Mouse (Mus musculus) 3T3-L1 (cell line): ENCODE measurements around the gene Cyp2w1.
A peak's percentile ranks its signal among the peaks of the same experiment; 100 is the strongest.

Experiments used
- DNase-seq: peaks from one replicate; pipeline ENCODE4 v3.0.0-alpha.2; 2015; ENCODE audit warnings: low read depth, low spot score

Gene Cyp2w1

DNA sequence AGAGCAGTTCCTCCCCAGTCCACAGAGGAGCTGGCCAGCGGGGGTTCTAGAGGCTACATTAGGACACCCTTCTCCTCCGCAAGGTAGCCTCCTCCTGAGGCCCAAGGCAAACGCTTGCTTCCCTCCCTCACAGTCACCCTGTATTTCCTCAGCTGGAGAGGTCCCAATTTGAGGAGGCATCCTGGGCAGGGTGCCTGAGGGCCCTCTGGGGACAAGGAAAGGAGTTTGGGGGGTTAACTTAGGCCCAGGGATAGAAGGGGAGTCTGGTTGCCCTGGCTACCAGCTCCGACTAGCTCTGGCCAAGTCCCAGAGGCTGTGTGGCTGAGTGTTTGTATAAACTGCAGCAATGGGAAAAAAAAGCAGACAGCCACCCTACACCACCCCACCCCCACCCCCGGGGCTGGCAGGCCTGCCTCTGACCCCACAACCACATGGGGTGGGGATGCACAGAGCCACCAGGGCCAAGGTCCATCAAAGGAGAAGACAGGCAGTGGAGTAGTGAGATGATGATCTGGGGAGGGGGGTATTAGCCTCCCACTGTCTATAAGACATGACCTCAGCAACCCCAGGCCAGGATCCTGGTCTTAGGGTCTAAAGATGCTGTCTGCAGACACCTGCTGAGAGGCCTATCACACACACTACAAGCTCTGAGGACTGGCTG is 12.6 kb downstream of the Cyp2w1 start:
- no peak for DNase-seq

DNA sequence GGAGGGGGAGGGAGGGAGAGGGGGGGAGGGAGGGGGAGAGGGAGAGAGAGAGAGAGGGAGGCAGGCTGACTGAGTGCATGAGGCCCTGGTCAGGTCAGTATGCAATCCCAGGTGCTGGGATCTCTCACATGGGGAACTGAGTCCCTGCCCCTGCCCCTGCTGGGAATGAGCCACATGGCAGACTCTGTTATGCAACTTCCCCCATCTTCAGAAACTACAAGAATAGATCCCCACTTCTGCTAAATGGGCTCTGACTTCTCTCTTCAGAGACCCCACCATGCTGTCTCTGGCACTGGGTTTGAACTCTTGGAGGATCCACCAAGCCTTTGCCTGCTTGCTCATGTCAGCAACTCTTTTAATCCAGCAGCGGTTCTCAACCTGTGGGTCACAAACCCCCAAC is 13.4 kb downstream of the Cyp2w1 start:
- no peak for DNase-seq

DNA sequence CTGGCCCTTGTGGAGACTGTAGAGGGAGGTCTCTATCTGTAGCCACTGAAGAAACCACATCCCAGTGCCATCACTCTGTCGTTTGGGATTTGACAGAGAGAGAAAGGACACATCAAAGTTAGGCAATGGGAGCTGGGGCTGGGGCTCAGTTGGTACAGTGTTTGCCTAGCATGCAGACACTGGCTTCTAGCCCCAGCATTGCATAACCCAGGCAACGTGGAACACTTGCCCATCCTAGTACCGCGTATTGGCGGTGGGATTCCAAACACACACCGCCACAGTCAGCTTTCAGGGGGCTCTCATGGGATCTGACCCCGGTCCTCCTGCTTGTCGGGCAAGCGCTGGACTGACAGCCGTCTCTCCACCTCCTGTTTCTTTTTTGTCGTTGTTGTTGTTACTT is 14.1 kb downstream of the Cyp2w1 start:
- DNase-seq: no peak

DNA sequence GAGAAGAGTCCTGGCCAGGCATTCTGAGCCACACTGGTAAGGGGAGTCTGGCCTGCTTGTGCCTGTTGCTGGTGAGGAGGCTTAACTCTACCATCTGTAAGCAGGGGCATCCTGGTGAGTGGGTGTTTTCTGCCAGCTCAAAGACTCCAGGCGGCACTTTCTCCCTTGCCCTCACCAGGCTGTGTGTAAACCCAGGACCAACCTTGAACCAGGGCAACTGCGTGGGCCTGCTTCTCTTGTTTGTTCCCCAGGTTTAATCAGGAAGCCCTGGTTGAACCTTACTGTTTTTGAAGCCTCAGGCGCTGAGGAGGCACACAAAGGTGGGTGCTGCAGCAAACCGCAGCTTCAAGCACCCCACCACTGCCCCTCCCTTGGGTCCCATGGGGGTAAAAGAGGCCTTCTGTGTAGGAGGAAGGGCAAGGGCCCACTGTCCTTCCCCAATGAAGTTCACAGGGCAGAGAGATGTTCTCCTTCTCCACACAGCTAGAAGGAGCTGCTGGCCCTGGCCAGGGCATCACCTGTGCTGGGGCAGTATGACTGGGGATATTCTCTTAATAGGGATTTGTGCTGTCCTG is 15.6 kb downstream of the Cyp2w1 start:
- DNase-seq: no peak

DNA sequence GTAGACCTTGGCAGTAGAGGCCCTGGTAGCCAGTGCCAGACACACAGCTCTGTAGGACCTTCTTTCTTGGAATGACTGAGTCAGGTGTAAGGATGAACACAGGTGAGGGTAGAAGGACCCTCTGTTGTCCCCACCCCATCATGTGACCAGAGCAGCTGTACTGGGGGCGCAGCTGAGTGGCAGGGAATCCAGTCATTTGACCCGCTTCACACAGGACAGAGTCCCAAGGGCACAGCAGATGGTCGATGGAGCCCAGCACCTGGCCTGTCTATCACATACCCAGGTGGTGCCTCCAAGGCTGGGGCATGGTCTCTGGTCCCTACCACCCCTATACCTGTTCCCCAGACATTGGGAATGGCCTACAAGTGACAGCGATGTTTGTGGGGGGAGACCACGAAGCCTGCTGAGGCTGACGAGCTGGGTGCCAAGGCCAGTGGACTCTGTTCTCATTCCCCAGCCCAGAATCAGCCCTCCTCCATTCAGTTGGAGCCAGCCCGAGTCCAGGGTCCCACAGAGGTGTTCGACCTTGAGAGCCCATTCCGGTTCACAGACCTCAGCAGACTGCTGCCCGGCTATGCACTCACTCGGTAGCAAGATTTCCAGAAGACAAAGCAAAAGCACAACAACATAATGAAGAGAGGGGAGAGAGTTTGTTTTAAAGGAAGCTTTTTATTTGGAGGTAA is 16.4 kb downstream of the Cyp2w1 start:
- no peak for DNase-seq

DNA sequence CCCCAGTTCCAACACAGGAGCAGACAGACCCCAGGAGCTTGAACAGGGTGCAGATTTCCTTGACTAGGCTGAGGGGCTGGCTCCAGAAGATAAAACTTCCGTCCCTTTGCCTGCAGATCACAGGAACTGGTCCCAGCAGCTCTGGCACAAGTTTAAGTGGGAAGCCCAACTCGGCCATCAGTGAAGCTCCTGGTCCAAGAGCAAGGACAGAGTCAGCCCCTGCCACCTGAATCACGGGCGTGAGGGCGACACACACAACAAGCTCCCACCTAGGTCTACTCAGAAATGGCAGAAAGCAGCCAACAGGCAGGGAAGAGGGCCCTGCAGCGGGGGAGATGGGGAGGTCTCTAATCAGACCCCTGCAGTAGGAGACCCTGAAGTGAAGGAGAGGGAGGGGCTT is 17.9 kb downstream of the Cyp2w1 start:
- no peak for DNase-seq

DNA sequence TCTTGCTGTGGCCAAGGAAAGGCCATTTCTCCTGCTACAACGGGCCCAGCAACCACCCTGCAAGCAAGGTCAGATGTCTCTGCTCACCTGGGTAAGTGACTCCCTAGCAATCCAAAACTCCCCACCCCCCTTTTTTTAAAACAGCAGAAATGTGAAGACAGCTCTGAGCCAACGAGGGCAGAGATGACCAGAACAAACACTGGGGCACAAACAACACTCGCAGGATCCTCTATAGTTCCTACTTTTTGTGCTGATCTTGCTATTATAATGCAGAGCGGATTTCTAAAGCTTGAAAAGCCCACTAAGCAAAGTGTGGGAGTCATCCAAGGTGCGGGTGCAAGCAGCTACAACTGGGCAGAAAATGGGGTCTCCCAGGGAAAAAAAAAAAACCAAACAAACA is 18.7 kb downstream of the Cyp2w1 start:
- no peak for DNase-seq

DNA sequence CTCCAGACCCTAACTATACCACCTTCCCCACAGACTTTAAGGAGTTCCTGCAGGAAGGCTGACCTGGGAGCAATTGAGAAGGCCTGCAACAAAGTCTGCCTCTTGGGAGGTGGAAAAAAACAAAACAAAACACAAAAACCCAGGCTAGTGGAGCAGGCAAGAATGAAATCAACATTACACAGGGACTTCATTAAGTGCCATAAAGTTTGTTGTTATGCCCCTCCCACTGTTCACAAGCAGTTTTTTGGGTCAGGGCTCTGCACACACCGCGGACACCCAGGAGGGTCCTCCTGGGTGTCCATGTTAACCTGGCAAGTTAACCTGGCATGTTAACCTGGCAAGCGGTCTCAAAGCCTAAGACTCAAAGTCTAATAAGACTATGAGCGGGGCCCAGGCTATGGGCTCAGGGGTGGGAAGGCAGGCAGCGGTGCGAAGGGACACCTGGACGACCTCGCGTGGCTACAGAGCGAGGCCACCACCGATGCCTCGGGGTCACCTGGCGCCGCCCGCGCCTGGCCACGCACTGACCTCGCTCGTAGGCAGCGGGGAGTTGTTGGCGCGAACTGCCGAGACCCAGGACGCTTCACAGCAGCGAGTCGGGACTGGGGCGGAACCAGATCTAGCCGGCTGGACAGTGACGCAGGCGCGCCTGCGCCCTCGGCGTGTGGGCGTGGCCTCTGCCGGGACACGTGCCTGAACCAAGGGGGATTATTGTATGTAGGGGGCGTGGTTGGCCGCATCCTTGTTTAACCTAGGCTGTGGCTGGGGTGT is 19.4 kb downstream of the Cyp2w1 start:
- DNase-seq: peak; percentile 98

DNA sequence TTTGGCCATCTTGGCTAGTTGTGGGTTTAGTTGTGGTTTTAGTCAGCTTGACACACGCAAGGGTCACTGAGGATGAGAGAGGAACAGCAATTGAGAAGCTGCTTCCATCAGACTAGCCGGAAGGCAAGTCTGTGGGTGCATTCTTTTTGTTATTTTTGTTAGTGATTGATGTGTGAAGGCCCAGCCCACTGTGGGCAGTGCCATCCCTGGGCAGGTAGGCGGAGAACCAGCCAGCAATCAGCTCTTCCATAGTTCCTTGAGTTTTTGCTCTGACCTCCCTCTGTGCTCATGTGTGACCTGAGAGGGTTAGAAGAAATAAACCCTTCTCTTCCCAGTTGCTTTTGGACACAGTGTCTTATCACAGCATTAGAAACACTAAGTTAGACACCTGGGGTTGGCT is 20.7 kb downstream of the Cyp2w1 start:
- DNase-seq: peak; percentile 38

DNA sequence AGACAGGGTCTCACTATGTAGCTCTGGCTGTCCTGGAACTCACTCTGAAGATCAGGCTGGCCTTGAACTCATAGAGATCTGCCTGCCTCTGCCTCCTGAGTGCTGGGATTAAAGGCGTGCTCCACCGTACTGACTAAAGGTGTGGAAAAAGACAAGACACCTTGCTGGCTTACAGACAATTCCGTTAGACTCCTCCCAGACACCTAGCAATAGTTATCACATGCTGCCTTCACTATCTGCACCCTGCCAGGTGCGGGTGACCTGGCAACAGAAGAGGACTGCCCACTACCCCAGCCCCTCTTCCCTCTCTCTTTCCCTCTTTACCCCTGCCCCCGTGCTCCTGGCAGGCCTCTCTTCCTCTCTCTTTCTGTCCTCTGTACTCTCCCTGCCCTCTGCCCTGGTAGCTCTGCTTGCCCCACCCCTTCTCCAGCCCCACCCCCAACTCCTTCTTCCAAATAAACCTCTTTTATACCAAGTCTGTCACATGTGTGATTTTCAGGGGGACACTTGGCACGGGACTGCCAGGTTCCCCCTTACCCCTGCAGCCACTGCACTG is 21.6 kb downstream of the Cyp2w1 start:
- DNase-seq: no peak

DNA sequence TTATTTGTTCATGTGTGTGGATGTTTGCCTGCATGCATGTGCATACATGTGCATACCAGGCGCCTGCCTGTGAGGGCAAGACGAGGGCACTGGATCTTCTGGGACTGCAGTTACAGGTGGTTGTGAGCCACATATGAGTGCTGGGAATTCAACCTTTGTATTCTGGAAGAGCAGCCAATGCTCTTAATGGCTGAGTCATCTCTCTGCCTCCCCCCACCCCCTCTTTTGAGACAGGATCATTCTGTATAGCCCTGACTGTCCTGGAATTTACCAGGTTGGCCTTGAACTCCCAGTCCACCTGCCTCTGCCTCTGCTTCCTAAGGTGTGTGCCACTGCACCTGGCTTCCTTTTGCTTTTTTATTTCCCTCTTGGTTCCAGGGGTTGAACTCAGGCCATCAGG is 22.4 kb downstream of the Cyp2w1 start:
- peak; percentile 51 for DNase-seq

DNA sequence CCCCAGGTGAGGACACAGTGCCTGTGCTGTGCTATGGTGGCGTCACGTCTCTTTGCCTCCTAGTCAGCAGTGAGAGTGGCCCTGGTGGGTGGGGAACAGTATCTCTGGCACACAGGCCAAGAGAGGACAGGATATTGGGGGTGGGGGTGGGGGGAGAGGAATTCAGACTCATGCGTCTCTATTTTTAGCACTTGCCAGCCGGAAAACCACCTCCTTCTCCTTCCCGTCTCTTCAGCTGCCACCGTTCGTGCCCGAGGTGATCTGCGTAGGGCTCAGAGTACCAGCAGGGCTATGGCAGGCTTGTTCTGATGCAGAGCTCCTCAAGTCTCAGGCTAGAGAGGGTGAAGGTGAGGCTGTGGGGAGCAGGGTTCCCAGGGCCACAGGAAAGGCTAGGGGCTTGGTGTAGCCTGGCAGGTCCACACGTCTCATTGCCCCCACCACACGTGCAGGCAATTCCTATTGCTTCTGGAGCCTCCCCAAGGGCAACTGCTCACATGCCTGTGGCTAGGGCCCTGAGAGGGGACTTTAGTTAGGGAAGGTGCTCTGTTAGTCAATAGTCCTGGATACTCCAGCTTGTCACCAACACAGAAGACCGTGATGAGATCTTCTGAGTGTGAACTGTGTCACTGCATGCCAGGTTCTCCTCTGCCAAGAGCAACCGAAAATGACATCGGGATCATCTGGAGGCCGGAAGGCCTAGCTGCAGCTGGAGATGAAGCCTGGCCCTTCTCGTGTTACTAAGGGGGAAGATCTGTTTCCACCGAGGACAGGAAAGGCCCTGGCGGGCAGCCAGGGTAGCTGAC is 25.3 kb downstream of the Cyp2w1 start, which contains the start of gene Gpr146:
Gpr146 (plus strand) TSS at position 230 of the 803 bp plus-strand sequence.
- peak; percentile 82 for DNase-seq

DNA sequence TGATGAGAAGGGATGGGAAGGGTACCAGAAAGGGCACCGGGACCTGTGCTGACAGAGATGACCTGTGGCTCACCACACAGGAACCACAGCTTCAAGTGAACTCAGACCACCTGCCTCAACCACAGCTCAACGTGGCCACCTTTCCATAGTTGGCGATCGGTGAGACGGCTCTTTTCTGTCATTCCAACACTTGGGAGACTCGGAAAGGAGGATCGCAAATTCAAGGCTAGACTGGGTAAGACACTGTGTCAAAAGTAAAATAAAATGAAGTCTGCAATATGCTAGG is 25.8 kb downstream of the Cyp2w1 start:
- no peak for DNase-seq

DNA sequence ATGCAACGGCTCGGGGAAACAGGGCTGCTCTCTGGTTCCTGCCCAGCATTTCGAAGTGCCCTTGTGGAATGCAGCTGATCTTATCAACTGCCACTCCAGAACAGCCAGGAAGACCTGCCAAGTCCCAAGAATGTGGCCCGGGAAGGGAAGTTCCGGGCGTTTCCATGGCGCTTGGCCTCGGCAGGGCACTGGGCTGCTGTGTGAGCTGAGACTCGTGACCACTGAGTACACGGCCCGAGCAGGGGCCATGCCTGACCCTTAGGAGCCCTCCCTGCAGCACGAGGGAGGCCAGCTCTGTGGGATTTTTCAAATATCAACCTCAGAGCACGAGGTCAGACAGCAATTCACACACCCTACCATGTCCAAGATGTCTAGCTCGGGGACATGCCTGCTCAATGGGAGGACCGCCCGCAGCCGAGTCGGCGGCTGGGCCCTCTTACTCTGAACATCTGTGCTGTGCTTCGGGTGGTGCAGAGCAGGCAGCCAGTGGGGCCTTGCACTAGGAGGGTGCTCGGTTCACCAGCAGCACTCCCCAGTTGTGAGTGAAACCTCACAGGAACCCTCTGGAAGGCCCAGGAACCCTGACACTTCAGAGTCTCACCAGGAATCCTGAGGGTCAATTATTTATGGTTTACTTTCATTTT is 26.7 kb downstream of the Cyp2w1 start:
- peak; percentile 96 for DNase-seq

DNA sequence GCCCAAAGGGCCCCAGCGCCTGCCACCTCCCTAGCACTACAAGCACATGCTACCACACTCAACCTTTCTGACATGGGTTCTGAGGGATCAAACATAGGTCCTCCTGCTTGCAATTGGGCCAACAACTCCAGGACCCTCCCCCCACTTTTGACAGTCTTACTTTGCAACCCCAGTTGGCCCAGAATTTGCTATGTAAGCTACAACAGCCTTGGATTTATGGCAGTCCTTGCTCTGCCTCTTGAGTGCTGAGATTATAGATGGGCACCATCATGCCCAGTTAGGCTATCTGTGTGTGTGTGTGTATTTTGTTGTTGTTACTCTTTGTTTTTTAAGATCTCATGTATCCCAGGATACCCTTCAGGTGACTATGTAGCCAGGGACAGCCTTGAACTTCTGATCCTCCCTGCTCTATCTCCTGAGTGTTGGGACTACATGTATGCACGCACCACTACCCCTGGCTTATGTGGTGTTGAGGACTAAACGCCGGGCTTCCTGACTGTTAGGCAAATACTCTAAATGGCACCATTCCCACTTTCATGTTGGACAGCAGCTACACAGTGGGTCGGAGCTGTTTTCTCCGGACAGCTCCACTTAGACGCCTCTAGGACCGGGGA is 27.5 kb downstream of the Cyp2w1 start:
- no peak for DNase-seq

DNA sequence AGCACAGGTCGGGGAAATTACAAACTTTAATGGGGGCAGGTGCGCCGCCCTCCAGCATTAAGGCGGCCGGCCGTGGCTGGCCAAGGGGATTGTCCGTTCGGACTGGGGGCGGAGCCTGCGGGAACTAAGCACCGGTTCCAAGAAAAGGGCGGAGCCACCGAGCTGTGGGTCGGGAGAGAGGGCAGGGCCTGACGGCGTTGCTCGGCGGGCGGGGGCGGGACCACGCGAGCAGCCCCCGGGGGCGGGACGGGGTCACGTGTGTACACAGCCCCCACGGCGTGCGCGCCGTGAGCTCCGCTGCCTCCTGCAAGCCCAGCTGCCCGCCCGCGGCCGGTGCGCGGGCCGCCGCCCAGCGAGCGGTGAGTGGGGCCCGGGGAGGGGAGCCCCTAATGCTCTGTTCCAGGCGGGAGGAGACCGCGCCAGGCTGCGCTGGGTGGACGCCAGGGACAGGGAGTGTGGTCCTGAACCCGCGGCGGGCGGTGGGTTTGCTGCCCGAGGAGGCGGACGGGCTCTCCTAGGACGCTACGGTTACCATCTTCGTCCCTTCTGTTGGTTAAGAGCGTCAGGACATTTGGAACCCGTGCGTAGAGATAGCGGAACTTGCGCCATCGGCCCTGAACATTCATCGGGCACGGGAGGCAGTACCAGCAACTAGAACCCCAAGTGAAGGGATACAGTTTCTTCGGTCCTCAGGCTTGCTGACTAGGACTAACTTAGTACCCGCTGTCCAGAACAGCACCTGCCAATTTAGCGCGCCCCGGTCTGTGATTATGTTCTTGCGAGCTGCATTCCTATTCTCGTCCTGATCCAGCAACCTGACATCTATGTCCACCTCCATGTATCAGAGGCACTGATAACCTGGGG is 28.2 kb downstream of the Cyp2w1 start:
- DNase-seq: peak; percentile 97

DNA sequence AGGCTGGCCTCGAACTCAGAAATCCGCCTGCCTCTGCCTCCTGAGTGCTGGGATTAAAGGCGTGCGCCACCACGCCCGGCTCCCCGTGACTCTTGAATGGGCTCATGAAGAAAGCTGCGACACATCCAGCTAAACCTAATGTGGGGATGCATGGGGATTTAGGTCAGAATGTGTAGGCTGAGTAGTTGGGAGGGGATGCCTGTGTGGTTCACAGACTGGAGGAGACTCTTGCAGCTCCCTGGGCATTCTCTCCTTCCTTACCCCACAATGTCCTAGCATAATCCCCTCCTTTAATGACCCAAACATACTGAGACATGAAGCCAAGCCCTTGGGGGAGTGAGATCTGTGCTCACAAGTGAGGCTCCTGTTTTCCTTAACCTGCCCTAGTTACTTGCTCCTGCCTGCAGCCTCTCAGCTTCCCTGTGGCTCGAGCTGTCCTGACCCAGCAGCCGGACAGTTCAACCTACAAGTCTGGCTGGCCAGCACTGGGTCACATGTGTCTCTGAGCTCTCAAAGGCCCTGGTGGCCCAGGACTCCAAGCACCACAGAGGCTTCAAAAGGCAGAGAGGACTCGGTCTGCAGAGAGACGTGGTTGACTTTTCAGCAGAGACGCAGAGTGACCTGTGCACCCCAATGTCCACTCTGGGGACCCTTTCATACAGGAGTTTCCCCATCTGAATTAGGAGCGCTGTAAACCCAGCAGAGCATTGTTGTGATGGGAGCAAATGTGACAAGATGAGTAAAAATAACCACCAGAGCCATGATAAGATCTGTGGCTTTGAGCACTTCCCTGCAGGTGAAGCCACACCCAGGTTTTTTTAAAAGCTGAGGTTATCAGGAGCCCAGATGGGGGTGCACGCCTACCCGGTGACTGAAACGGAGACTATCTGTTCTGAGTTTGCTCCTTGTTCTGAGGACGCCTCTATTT is 29.4 kb downstream of the Cyp2w1 start:
- DNase-seq: no peak

DNA sequence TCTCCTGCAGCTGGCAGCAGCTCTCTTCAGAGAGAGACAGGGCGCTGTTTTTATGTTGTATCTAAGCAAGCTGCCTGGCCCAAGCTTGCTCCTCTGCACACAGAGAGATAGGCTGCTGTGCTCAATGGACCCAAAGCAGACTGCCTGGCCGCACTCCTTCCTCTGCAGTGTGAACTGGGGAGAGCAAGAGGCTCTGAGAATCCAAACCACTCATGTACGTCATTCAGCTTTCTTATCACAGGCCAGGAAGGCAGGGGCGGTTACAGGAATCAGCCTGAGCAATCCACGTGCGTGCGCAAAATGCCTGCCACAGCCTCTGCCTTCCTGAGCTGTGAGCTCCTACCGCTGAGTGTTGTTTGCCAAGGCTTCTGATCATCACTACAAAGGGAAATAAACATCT is 30.3 kb downstream of the Cyp2w1 start:
- no peak for DNase-seq
